Mouse (Mus musculus): ENCODE measurements around the gene Rcn3.
A peak's percentile ranks its signal among the peaks of the same experiment; 100 is the strongest.

DNA sequence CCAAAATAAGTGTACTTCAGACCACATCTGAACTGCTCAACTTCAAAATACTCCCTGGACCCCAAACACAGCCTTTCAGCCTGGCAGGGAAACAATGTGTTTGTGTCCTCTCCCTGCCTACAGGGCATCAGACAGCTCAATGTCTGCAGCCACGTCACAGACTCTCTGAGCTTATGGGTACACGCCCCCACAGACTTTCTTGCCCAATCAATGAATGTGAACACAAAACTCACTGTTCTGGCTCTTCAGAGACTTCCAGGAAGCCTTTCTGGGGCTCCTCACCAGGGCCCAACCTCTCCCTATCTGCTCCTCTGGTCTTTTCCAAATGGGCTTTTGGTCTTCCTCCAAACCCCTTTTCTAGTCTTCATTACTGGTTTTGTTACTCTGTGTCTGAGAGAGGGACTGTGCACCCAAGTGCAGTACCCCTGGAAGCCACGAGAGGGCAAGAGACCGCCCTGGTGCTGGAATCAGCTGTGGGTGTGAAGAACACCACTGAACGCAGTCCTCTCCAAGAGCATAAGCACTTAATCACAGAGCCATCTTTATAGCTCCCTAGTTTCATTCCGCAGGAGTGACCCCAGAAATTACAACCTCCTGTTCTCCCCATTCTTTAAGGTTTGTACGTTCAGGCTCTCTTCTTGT lies 54.2 kb downstream of the Rcn3 start:
- peak; percentile 99 for TF ChIP-seq CTCF (conservative IDR thresholded peaks at IDR 0.05; ENCODE audit: low read length)
- TF ChIP-seq POU5F1 (IDR thresholded peaks at IDR 0.05; ENCODE audit: borderline replicate concordance, low read length), result no peak
